Mouse (Mus musculus): ENCODE results near the gene Gm48552. TPM values are rescaled to one million over a fixed set of nuclear protein-coding genes. Genes with fewer than 3 reads are reported as not detected.

The Gm48552 gene
- total RNA-seq, 4 experiments from 2014 or later, result 0.43 to 1.1 (median 1.1) TPM; not detected in 1

DNA sequence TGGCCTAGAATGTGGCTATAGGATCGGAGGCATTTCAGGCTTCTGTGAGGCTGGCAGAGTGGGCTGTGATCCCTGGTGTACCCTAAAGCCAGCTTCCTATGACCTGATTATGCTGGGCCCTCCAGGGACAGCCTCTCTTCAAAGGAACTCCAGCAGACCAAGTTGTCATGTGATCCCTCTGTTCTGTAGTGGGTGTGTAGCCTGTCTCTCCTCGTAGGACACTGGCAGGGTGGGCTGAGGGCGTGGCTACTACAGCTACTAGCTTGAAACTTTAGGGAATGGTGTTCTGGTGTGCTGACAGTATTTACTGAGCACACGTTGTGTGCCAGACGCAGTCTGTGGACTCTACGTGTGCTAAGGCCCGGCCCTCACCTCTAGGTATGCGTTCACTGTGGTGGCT is 28.1 kb upstream of the Gm48552 start:
- DNase-seq (ENCODE audit: low spot score in 2 of 2), result no peak

DNA sequence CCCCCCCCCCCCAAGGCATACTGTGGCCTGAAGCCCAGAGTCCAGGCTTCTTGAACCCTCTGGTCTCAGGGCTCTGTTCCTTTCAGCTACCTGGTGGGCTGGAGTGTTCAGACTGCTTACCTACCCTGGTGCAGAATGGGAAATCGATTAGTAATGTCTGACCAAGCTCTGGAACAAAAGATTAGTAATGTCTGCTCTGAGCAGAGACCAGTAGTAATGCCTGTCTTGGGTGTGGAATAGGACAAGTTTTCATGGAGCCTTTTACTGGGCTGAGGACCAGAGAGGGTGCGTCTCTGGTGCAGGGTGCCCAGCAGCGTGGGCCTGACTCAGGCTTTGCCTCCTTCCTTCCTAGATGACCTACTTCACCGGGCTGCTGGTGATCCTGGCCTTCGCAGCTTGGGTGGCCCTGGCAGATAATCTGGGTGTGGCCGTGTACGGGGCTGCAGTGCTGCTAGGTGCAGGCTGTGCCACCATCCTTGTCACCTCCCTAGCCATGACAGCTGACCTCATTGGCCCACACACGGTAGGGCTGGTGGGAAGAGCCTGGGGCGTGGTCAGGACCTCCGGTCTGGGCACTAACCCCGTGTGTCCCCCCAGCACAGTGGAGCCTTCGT is 26.4 kb upstream of the Gm48552 start:
- DNase-seq (ENCODE audit: low spot score in 2 of 2), result no peak

DNA sequence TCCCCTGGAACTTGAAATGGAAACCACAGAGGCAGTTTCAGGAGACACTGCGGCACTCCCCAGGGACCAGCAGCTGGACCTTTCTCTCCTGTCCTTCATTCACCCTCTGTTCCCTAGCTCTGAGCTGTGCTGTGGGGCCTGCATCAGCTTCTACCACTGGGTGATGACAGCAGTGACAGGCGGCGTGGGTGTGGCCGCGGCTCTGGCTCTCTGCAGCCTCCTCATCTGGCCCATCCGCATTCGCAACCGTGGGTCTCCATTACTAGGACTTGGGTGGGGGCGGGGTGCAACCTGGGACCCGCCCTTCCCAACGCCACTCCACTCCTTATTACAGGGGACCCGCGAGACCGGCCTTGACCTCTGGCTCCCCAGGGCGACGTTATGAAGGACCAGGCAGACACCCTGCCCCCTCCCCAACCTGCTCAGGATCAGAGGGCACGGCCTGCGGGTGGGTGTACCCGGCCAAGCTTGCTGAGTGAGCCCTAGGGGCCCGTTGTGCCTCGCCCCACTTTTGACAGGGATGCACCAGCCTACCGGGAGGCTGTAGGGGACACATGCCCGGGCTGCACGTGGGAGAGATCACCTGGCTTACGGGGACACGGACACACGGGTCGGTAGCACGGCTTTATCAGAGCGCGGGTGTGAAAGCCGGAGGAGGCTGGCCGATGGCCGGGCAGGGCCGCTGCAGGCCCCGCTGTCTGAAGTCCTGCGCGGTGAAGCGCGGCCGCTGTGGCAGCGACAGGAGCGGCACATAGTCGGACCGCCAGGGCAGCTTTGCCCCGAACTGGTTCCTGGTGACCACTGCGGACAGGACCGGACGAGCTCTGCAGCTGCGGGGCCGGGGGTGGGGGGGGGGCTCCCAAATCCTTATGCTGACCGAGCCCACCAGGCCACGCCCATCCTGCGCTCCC is 25.1 kb upstream of the Gm48552 start:
- DNase-seq (ENCODE audit: low spot score in 2 of 2), result no peak

DNA sequence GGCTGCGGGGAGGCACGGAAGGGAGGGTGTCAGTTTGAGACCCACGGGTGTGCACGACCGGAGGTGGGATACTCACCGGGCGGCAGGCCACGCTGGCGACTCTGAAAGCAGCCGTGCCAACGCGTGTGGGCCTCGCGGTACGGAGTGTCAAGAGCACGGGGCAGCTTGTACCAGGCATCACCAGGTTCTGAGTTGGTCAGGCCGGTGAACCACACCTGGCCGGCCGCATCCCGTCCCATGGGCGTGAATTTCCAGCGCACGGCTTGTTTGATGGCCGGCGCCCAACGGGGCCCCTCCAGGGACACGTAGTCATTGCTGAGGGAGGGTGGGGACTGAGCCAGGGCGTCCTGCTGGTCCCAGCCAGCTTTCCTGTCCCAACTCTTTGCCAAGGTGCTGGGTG is 24.1 kb upstream of the Gm48552 start:
- no peak for DNase-seq (ENCODE audit: low spot score in 2 of 2)

DNA sequence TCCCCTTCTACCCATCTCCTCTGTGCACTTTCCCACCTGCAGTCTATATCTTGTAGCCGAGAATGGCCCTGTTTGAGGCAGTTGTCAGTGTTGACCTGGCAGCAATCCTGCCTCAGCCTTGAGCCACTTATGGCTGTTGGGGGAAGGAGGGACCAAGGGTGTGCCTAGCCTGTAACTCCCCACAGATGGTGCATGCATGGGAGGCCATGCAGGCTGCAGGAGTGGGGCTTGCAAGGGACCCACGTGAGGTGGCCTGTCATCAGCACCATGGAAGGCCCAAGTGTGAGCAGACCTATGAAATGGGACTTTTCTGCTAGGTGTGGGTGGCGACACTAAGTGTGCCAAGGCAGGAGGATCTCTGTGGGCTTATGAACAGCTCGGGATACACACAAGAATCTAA is 23.7 kb upstream of the Gm48552 start:
- DNase-seq (ENCODE audit: low spot score in 2 of 2), result no peak

DNA sequence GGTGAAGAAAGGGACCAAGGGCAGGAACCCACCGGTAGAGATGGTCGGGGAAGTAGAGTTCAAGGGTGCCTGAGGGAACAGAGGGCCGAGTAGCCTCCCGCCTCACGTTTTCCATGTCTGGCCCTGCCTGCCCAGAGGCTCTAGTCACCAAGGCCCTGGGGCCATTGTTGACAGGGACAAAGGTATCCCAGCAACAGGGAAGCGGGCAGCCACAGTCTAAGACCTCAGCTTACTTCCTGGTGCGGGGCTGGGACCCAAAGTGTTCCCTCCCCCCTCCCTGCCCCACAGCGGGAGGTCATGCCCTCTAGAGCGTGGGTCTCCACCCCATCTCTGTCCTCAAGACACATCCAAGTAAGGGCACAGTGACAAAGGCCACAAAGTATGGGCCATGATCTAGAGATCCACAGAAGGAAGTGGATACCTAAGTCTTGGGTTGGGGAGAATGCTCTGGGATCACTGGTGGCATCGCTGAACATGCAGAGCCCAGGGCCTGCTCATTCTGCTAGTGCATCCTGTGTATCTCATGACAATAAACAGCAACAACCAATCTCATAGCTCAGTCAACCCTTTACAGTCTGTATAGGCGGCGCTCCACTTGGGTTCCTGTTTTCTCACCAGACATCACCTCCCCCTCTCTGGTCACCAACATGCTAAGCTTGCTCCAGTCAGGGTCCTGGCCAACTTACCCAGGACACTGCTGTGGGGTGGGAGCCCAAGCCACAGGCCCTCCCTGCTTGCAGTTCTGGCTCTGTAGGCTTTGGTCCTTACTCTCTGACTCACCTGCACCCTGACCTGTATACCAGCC is 22.9 kb upstream of the Gm48552 start, which contains the start of gene 4930404N11Rik:
4930404N11Rik (minus strand) TSS at position 145 of the 805 bp plus-strand sequence.
- DNase-seq (ENCODE audit: low spot score in 2 of 2), result no peak

DNA sequence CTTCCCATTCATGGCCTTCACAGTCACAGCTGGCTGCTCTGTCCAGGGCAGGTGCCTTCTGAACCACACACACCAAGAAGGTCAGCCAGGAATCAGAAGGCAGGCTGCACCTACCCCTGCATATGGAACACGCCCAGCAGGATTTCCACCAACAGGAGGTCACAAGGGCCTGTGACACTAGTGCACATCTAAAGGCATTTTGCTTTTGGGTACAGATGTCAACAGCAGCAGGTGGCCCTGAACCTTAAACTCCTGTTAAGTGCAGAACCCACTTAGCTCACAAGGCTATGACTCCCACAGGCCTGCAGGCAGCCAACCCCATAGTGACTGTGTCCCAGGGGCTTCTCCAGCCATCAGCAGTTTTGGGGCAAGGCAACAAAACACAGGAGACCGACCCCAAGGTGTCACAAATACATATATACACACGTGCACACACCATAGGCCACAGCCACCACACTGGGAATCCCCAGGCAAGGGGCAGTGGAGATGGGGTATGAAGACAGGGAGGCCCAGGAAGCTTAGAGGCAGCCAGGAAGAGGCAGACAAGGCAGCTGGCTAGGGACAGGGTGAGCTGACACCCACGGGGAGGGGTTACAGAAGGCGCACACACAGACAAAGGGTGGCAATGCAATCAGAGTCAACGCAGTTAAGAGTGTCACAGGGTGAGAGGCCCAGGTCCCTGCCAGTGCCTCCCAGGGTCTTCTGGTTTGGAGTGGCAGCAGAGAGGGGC is 22.2 kb upstream of the Gm48552 start:
- no peak for DNase-seq (ENCODE audit: low spot score in 2 of 2)

DNA sequence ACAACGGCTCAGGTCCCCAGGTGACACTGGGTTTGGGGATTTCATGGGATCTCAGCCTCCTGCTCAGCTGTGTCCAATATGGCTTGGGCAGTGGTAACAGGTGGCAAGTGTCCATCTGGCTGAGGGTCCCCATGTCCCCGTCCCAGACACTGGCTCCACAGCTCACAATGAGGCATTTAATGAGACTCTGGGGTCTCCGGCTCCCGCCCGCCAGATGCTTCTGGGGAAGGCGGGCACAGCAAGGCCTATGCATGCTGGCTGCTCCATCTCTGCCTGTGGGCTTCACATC is 21.7 kb upstream of the Gm48552 start:
- no peak for DNase-seq (ENCODE audit: low spot score in 2 of 2)

DNA sequence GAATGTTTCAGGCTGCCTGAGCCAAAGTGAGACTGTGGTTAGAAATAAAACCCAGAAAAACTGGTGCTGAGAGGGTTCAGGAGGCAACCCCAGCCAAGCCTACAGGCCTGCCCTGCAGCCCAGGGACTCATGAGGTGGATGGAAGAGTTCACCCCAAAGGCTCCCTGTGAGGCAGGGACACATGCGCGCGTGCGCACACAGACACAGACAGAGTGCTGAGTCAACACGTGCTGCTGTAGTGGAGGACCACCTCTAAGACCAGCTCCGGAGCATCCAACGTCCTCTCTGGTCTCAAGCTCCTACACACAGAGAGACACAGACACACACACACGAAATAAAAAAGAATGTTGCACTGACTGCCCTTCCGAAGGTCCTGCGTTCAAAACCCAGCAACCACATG is 13.5 kb upstream of the Gm48552 start:
- no peak for DNase-seq (ENCODE audit: low spot score in 2 of 2)

DNA sequence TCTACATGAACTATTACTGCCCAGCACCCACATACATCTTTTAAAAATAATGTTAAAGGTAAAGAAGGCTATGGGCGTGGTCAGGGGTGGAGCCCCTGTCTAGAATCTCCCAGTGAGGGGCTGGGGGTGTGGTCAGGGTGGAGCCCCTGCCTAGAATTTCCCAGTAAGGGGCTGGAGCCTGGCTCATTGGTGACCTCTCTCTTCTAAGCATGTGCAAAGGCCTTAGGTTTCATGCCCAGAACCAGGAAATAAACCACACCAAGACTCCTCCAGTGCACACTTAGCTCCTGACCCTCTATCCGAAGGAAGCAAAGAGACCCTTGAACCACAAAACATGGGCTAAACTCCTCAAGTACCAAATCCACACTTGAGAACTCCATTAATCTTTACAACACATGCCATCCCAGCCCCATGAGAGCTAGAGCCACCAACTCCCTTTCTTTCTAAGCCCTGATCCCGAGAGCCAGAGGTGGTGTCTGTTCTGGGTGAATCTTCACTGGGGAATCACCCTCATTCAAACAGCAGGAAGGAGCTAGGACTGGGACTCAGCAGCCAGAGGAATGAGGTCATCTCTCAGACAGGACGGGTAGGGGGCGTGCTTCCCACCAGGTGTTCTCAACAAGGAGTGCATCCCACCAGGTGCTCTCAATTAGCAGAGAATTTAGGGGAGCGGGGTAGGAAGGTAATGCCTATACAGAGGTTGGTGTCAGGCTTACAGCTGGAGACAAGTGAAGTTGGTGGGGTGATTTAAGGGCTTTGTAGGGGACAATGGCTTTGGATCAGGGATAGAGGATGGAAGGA is 12.0 kb upstream of the Gm48552 start:
- DNase-seq (ENCODE audit: low spot score in 2 of 2), result no peak

DNA sequence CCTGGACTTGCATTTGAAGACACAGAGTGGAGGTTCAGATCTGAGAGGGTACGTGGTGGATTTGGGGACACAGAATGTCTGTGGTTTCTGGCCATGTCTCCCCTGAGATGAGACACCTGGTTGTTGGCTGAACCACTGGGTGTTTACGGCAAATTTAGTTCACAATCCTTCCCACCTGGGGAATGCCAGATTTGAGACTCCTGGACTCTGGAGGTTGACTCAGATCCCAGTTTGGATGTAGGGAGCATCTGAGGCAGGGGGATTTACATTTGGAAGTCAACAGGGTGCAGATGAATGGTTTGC is 11.5 kb upstream of the Gm48552 start:
- no peak for DNase-seq (ENCODE audit: low spot score in 2 of 2)

DNA sequence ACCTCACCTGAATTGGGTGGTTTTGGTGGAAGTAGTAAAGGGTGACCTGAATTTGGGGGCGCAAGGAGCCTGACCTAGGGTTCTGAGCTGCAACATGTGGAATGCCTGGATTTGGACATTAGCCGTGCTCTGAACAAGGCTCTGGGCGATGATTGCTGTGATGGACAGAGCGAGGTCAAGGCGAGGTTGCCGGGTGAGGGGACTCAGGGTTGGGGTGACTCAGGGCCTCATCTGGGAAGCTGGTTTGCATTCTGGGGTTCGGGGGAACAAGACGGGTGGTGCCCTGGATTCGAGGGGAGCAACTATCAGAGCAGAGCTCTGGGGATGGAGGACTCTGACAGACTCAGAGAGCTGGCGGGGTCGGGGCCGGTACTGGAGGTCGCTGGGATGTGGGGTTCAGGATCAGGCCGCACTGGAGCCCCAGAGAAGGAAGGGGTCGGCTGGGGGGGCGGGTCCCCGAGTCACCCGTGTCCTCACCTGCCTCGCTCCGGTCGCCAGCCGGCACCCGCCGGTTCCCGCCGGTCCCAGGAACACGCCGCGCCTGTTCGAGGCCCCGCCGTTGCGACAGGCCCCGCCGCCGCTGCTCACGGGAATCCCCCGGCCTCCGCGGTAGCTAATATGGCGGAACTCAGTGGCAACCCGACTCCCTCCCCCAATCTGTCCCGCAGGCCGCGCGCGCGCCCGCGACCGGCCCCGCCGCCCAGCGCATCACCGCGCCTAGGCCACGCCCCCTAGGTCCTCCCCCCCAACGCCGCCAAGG is 10.8 kb upstream of the Gm48552 start, which contains the start of gene Fzr1:
Fzr1 (minus strand) TSS at position 724 of the 760 bp plus-strand sequence.
- no peak for DNase-seq (ENCODE audit: low spot score in 2 of 2)

DNA sequence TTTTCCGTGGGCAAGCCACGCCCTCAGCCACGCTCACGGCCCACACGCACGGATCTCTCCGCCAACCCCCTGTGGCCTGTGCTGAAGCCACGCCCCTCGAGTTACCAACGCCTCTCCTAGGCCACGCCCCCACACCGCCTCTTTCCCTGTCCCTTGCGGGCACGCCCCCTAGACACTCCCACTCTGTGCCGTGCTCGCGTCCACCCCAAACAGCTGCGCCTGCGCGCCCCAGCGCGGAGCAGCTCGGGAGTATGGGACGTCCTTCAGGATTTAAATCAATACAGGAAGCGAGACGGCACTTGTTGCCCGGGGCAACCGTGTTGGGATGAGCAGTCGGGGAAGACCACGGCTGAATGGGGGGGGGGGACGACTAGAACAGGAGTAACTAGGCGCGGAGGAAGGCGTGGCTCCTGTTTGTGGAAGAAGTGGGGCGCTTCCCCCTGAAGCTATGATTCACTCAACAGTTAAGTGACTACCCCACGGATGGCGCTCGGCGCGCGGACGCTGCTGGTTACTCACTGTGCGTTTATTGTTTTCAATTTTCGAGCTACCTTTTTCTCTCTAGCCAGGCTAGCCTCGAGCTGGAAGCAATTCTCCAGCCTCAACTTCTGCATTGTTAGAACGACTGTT is 10.1 kb upstream of the Gm48552 start:
- peak; percentile 100 for DNase-seq (ENCODE audit: low spot score in 2 of 2)

DNA sequence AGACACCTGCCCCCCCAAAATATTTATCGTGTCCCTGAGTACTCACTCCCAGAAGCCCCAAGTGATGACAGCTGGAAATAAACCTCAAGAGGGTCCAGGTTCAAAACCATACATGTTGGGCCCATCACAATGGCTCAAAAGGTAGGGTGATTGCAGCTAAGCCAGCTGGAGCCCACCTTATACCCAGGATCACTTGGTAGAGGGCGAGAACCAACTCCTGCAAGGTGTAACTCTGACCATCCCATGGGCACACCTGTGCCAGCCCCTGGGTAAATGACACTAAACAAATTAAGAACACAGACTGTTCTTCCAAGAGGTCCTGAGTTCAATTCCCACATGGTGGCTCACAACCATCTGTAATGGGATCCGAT is 9.6 kb upstream of the Gm48552 start:
- DNase-seq (ENCODE audit: low spot score in 2 of 2), result no peak

DNA sequence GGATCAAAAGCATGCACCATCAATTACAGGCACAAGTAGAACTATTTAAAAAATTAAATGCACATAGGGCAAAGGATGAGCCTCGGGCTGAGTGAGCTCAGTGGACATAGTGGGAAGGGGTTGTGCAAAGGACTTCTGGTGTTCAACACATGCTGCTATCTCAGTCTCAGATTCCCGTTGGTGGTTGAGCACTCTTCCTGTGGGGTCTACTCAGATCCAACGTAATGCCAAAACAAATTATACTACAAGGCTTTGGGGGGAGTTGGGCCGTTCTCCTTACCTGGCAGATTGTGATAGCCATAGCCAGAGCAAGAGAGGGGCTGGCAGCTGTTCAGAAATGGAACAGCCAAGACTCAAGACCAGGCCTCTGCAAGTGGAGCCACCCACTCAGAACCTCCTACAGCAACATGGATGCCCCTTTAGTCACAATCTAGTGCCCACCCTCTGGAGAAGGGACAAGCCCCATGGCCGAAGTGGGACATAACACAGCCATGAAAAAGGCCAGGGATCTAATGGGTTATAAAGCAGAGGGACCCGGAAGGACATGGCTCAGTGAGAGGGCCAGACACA is 8.9 kb upstream of the Gm48552 start:
- DNase-seq (ENCODE audit: low spot score in 2 of 2), result no peak

DNA sequence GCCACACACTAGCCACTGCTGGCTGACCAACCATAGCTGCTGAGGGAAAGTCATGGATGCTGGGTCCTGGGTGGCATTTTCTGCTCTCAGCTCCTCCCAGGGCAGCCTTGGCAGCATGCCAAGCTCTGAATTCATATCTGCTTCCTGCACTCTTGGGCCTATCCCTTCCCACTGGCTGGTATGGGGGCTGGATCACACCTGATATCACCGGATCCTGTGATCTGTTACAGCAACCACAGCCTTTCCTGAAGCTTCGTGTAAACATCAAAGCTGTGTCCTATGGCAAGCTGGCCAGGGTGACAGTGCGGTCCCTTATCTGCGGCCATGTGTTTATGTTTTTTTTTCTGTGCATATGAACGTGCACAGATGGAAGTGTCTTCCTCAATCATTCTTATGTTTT is 6.8 kb upstream of the Gm48552 start:
- no peak for DNase-seq (ENCODE audit: low spot score in 2 of 2)

DNA sequence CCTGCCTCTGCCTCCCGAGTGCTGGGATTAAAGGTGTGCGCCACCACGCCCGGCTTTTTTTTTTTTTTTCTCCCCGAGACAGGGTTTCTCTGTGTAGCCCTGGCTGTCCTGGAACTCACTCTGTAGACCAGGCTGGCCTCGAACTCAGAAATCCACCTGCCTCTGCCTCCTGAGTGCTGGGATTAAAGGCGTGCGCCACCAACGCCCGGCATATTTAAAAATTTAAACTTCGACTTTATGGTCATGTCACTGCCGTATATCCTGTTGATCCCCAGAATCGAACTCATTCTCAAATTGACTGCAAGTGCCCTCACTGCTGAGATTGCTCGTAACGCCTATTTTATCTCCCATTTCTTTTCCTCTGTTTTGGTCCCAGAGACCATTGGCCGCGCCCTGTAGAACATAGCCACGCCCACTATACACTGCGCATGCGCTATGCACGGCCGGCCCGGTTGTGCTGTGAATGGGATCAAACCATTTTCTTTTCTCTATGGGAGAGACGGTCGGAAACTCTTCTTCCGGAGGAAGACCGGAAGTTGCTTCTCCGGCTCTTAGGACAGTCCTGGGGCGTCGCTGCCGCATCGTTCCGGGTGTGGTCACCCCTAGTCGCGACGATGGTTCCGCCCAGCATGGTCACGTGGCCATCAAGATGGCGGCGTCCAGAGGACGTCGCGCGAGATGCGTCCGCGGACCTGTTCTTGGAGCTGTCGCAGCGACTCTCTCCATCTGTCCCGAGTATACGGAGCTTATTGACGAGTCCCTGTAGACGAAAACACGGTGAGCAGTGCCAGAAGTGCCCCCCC is 4.8 kb upstream of the Gm48552 start, which contains the start of the genes Dohh and Gm48551:
Dohh (plus strand) TSS at position 627 of the 803 bp plus-strand sequence.
Gm48551 (plus strand) TSS at position 665 of the 803 bp plus-strand sequence.
- peak; percentile 95 to 97 for DNase-seq (ENCODE audit: low spot score in 2 of 2)

DNA sequence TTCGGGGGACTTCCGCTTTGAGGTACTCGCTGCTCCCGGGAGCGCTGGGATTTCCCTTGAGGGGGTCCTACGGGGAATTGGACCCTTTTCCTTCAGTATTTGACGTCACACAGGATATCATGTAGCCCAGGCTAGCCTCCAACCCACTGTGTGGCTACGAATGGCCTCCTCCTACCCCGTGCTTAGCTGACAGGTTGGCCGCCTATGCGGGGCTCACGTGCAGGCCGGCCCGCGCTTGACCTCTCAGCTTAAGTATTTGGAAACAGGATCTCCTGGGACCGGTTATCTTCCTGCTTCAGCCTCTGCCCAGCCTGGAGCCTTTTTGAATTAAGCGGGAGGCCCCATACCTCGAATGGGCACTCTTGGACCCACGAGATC is 4.2 kb upstream of the Gm48552 start:
- no peak for DNase-seq (ENCODE audit: low spot score in 2 of 2)

All from gastrocnemius, adult 8-10 months (tissue).